Mouse (Mus musculus) neural tube, embryonic 13.5 days (tissue): ENCODE results near the gene Tbxas1. TPM values are rescaled to one million over a fixed set of nuclear protein-coding genes. Genes with fewer than 3 reads are reported as not detected.

Experiments
- ATAC-seq: fragments of 200-750 bp; cut with Nextera tagmentation; 2 replicates; pipeline ENCODE4 v1.8.0; 2017; ENCODE audit warnings: low read depth, mild to moderate bottlenecking, moderate TSS enrichment, moderate library complexity
- H3K27ac ChIP-seq: fragments of 300-500 bp; sonication (generic); replicated peaks from 2 replicates; pipeline ENCODE4 v1.5.1; 2015; ENCODE audit warnings: moderate library complexity, mild to moderate bottlenecking, inconsistent platforms
- H3K27me3 ChIP-seq: fragments of 300-500 bp; sonication (generic); 2 replicates; pipeline ENCODE4 v1.6.1; 2015; ENCODE audit warnings: mild to moderate bottlenecking, inconsistent platforms
- H3K36me3 ChIP-seq: fragments of 300-500 bp; sonication (generic); 2 replicates; pipeline ENCODE4 v1.6.1; 2015; ENCODE audit warnings: mild to moderate bottlenecking, inconsistent platforms
- H3K4me1 ChIP-seq: fragments of 300-500 bp; sonication (generic); replicated peaks from 2 replicates; pipeline ENCODE4 v1.6.1; 2015; ENCODE audit warnings: inconsistent platforms
- H3K4me2 ChIP-seq: fragments of 300-500 bp; sonication (generic); 2 replicates; pipeline ENCODE4 v1.6.1; 2015; ENCODE audit warnings: inconsistent platforms, mild to moderate bottlenecking, moderate library complexity
- H3K4me3 ChIP-seq: fragments of 300-500 bp; sonication (generic); 2 replicates; pipeline ENCODE4 v1.5.1; 2015; ENCODE audit warnings: mild to moderate bottlenecking, inconsistent platforms
- H3K9ac ChIP-seq: fragments of 300-500 bp; sonication (generic); 2 replicates; pipeline ENCODE4 v1.6.1; 2015; ENCODE audit warnings: moderate library complexity, mild to moderate bottlenecking, inconsistent platforms
- H3K9me3 ChIP-seq: fragments of 300-500 bp; sonication (generic); 2 replicates; pipeline ENCODE4 v1.6.1; 2016; ENCODE audit warnings: inconsistent platforms
- WGBS: fragments of 180-500 bp; shearing (Covaris S2); methylation state at CpG from one replicate; pipeline ENCODE4 v1.1.7; 2015; 5-methylcytosine and 5-hydroxymethylcytosine counted together
- polyA plus RNA-seq: library from polyadenylated mRNA; unstranded; fragments of >200 nt; fragmentation: Nextera tagmentation; extraction: Ambion mirVana; gene quantifications from 2 replicates; pipeline ENCODE4 v1.2.1, GENCODE M21; 2015

Gene Tbxas1
- polyA plus RNA-seq, 1 experiment from 2014 or later: 2.5 TPM

GRCm38 (mm10) chr6:38877674-38878073 is 2.5 kb downstream of the Tbxas1 start:
- WGBS: 87% methylated on average over 2 of the region's 2 CpGs
- no peaks in the 10 kb centered on the region for H3K36me3 ChIP-seq
- ATAC-seq: no peak
- 0 out of 2 replicates have a peak, but pooled peaks cover 12% of the 10 kb centered on the region for H3K27me3 ChIP-seq
- peaks cover 22% of the 10 kb centered on the region for H3K4me1 ChIP-seq
- H3K27ac ChIP-seq: no peak overlapping the region
- no peak overlapping the region for H3K9ac ChIP-seq
- no peaks in the 10 kb centered on the region for H3K9me3 ChIP-seq
- H3K4me2 ChIP-seq: no peak overlapping the region
- no peak overlapping the region for H3K4me3 ChIP-seq

DNA sequence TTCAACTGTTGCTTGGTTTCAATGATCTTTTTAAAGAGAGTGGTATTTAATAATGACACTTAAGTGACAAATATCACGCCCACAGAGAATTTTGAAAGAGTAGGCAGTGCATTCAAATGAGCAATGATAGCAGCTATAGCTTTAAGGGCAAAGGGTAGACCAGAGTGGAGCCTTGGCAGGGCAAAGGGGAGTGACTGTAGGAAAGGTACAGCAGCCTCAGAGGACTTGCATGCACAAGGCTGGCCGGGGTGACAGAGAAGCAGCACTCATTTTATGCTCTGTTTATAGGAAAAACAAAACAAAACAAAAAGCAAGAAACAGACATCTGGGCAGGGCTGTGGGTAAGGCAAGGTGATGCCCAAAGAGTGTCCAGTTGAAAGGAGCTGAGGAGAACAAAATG is 6.3 kb downstream of the Tbxas1 start:
- no peaks in the 10 kb centered on the region for H3K36me3 ChIP-seq
- peaks cover 10% of the 10 kb centered on the region for H3K4me1 ChIP-seq
- H3K27me3 ChIP-seq: 0 out of 2 replicates have a peak, but pooled peaks cover 16% of the 10 kb centered on the region
- no peak overlapping the region for H3K27ac ChIP-seq
- no peaks in the 10 kb centered on the region for H3K9me3 ChIP-seq
- no peak overlapping the region for H3K9ac ChIP-seq
- WGBS: 67% methylated on average over 2 of the region's 2 CpGs
- no peak overlapping the region for H3K4me3 ChIP-seq
- no peak for ATAC-seq
- no peak overlapping the region for H3K4me2 ChIP-seq

GRCm38 (mm10) chr6:38881975-38882374 is 6.8 kb downstream of the Tbxas1 start:
- no peak for ATAC-seq
- Histone ChIP-seq H3K4me3 (no peak overlapping the region), H3K4me2 (no peak overlapping the region), H3K4me1 (peaks cover 7% of the 10 kb centered on the region), H3K36me3 (no peaks in the 10 kb centered on the region), H3K27ac (no peak overlapping the region), H3K9me3 (no peaks in the 10 kb centered on the region), H3K27me3 (0 out of 2 replicates have a peak, but pooled peaks cover 16% of the 10 kb centered on the region), H3K9ac (no peak overlapping the region)
- 75% methylated on average over 6 of the region's 6 CpGs for WGBS

DNA sequence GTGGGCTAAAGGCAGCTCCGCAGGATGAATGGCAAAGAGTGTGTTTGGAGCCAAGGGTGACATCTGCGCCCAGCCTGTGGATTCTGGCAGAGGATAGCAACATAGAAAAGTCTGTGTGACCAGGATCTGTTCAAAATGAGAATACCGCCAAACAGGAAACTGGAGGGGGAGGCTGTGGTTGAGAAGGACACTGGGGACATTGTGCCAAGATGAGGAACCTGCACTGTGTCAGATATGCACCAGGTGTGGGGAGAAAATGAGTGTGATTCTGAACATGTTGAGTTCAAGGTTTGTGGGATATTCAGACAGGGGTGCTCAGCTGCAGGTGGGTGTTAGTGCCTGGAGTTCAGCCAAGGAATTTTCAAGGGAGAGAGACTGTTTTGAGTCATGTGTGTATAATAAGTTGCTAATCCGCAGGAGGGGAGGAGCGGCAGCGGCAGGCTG is 7.5 kb downstream of the Tbxas1 start:
- Histone ChIP-seq H3K27ac (no peak overlapping the region), H3K4me1 (no peaks in the 10 kb centered on the region), H3K9ac (no peak overlapping the region), H3K9me3 (no peaks in the 10 kb centered on the region), H3K4me3 (no peak overlapping the region), H3K36me3 (no peaks in the 10 kb centered on the region), H3K4me2 (no peak overlapping the region), H3K27me3 (0 out of 2 replicates have a peak, but pooled peaks cover 13% of the 10 kb centered on the region)
- no peak for ATAC-seq
- 66% methylated on average over 6 of the region's 6 CpGs for WGBS

- H3K4me2 ChIP-seq: no peak overlapping the region
- ATAC-seq: no peak
- H3K36me3 ChIP-seq: no peaks in the 10 kb centered on the region
- H3K27me3 ChIP-seq: 0 out of 2 replicates have a peak, but pooled peaks cover 3% of the 10 kb centered on the region
- no peak overlapping the region for H3K4me3 ChIP-seq
- H3K27ac ChIP-seq: no peak overlapping the region
- no peak overlapping the region for H3K9ac ChIP-seq
- H3K9me3 ChIP-seq: no peaks in the 10 kb centered on the region
- H3K4me1 ChIP-seq: no peaks in the 10 kb centered on the region
- 85% methylated on average over 3 of the region's 3 CpGs for WGBS
Measured at GRCm38 (mm10) chr6:38884482-38884881, 9.3 kb downstream of the Tbxas1 start.

GRCm38 (mm10) chr6:38885132-38885531 is 9.9 kb downstream of the Tbxas1 start:
- ATAC-seq: no peak
- no peaks in the 10 kb centered on the region for H3K9me3 ChIP-seq
- H3K27me3 ChIP-seq: 0 out of 2 replicates have a peak, but pooled peaks cover 3% of the 10 kb centered on the region
- H3K4me2 ChIP-seq: no peak overlapping the region
- no peak overlapping the region for H3K27ac ChIP-seq
- no peaks in the 10 kb centered on the region for H3K4me1 ChIP-seq
- H3K9ac ChIP-seq: no peak overlapping the region
- no peak overlapping the region for H3K4me3 ChIP-seq
- no peaks in the 10 kb centered on the region for H3K36me3 ChIP-seq
- 74% methylated on average over 1 of the region's 1 CpGs for WGBS

- ATAC-seq: no peak
- Histone ChIP-seq H3K27ac (no peak overlapping the region), H3K4me2 (no peak overlapping the region), H3K4me3 (no peak overlapping the region), H3K9ac (no peak overlapping the region), H3K9me3 (no peaks in the 10 kb centered on the region), H3K27me3 (0 out of 2 replicates have a peak, but pooled peaks cover 3% of the 10 kb centered on the region), H3K36me3 (no peaks in the 10 kb centered on the region), H3K4me1 (no peaks in the 10 kb centered on the region)
- WGBS: 87% methylated on average over 4 of the region's 4 CpGs
Measured at GRCm38 (mm10) chr6:38887436-38887835, 12.2 kb downstream of the Tbxas1 start.

- H3K9me3 ChIP-seq: no peaks in the 10 kb centered on the region
- H3K4me3 ChIP-seq: no peak overlapping the region
- no peaks in the 10 kb centered on the region for H3K27me3 ChIP-seq
- H3K27ac ChIP-seq: no peak overlapping the region
- no peak for ATAC-seq
- H3K9ac ChIP-seq: no peak overlapping the region
- H3K4me1 ChIP-seq: no peaks in the 10 kb centered on the region
- no peaks in the 10 kb centered on the region for H3K36me3 ChIP-seq
- 80% methylated on average over 6 of the region's 6 CpGs for WGBS
- H3K4me2 ChIP-seq: no peak overlapping the region
Measured at GRCm38 (mm10) chr6:38889156-38889555, 14.0 kb downstream of the Tbxas1 start.

- H3K27ac ChIP-seq: no peak overlapping the region
- H3K4me2 ChIP-seq: no peak overlapping the region
- WGBS: 75% methylated on average over 2 of the region's 2 CpGs
- peaks cover 4% of the 10 kb centered on the region for H3K4me1 ChIP-seq
- H3K36me3 ChIP-seq: no peaks in the 10 kb centered on the region
- H3K9ac ChIP-seq: no peak overlapping the region
- no peak overlapping the region for H3K4me3 ChIP-seq
- H3K9me3 ChIP-seq: no peaks in the 10 kb centered on the region
- no peaks in the 10 kb centered on the region for H3K27me3 ChIP-seq
- no peak for ATAC-seq
Measured at GRCm38 (mm10) chr6:38892017-38892416, 16.8 kb downstream of the Tbxas1 start.

GRCm38 (mm10) chr6:38893615-38894014 is 18.4 kb downstream of the Tbxas1 start:
- H3K4me1 ChIP-seq: peaks cover 10% of the 10 kb centered on the region
- no peaks in the 10 kb centered on the region for H3K36me3 ChIP-seq
- no peaks in the 10 kb centered on the region for H3K9me3 ChIP-seq
- H3K9ac ChIP-seq: no peak overlapping the region
- no peak overlapping the region for H3K4me2 ChIP-seq
- ATAC-seq: no peak
- WGBS: 89% methylated on average over 3 of the region's 3 CpGs
- no peak overlapping the region for H3K4me3 ChIP-seq
- H3K27me3 ChIP-seq: no peaks in the 10 kb centered on the region
- no peak overlapping the region for H3K27ac ChIP-seq

DNA sequence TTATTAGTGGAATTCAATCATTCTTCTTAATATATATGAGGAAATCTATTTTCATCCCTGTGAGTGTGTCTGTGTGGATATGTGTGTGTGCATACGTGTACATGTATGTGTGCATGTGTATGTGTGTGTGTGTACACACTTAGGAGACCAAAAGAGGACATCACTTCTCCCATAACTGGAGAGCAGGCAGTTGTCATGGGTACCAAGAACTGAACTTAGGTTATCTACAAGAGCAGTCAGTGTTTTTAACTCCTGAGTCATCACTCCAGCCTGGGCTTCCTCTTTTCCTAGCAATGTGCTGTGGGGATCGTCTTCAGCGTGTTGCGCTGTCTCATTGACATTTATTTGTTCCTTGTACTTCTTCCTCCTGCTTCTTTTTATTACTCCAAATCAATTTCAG is 24.9 kb downstream of the Tbxas1 start:
- 92% methylated on average over 4 of the region's 4 CpGs for WGBS
- Histone ChIP-seq H3K9ac (no peak overlapping the region), H3K4me2 (no peak overlapping the region), H3K4me1 (peaks cover 10% of the 10 kb centered on the region), H3K36me3 (no peaks in the 10 kb centered on the region), H3K27ac (no peak overlapping the region), H3K4me3 (no peak overlapping the region), H3K27me3 (no peaks in the 10 kb centered on the region), H3K9me3 (no peaks in the 10 kb centered on the region)
- ATAC-seq: no peak

DNA sequence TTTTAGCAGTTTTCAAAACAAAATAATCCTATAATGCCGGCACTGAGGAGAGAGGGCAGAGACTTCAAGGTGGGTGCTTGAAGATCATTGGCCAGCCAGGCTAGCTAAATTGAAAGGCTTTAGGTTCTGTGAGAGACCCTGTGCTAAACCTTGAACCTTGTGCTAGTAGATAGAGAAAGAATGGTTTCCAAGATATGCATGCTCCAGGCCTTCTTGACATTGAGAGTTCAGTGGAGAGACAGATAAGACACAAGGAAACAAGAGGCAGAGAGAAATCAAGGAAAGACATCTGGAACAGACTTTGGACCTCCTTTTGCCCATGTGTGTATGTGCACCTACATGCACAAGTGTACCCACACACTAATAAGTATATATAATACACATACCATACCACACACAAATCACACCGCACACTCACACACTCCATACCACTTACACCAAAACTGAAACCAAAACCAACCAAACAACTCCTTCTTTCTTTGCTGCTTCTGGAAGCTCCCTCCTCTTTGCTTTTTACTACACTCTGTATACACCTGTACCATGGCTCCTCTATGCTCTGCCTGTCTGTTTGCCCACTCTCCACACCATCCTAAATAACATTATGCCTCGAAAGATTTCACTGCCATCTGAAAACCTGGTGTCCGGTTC is 25.4 kb downstream of the Tbxas1 start:
- H3K9me3 ChIP-seq: no peaks in the 10 kb centered on the region
- no peak for ATAC-seq
- H3K9ac ChIP-seq: no peak overlapping the region
- H3K27me3 ChIP-seq: no peaks in the 10 kb centered on the region
- H3K27ac ChIP-seq: no peak overlapping the region
- H3K36me3 ChIP-seq: no peaks in the 10 kb centered on the region
- peaks cover 10% of the 10 kb centered on the region for H3K4me1 ChIP-seq
- H3K4me2 ChIP-seq: no peak overlapping the region
- no peak overlapping the region for H3K4me3 ChIP-seq
- WGBS: 91% methylated on average over 4 of the region's 4 CpGs

DNA sequence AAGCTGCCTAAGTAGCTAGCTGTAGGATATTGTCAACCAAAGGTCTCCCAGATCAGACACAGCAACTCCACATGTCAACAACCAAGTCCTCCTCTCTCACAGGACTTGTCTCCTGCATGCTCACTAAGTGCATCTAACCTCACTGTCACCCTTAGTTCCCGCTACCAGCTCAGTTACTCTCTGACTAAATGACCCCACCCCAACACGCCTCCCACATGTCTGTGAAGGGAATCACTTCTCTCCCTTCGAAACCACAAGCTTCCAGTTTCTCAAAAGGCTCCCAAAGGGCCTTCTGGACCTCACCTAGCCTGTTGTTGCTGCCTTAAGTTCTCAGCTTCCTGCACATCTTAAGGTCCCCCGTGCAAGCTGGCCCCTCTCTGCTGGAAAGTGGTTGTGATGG is 25.9 kb downstream of the Tbxas1 start:
- 89% methylated on average over 4 of the region's 4 CpGs for WGBS
- Histone ChIP-seq H3K9ac (no peak overlapping the region), H3K9me3 (no peaks in the 10 kb centered on the region), H3K27me3 (no peaks in the 10 kb centered on the region), H3K4me1 (peaks cover 10% of the 10 kb centered on the region), H3K4me2 (no peak overlapping the region), H3K4me3 (no peak overlapping the region), H3K27ac (no peak overlapping the region), H3K36me3 (no peaks in the 10 kb centered on the region)
- ATAC-seq: no peak
